Mouse (Mus musculus) hindbrain, embryonic 16.5 days (tissue): Measurements from ENCODE around the gene Sox15. TPM values are rescaled to one million over a fixed set of nuclear protein-coding genes. Genes with fewer than 3 reads are reported as not detected.

Experiments used
- ATAC-seq: fragments of 200-750 bp; cut with Nextera tagmentation; 2 replicates; pipeline ENCODE4 v1.8.0; 2017; ENCODE audit warnings: moderate TSS enrichment, moderate library complexity
- H3K27ac ChIP-seq: fragments of 300-500 bp; sonication (generic); 2 replicates; pipeline ENCODE4 v1.5.1; 2014; ENCODE audit warnings: low read depth, mild to moderate bottlenecking, control low read depth, low read length, moderate library complexity
- H3K27me3 ChIP-seq: fragments of 300-500 bp; sonication (generic); replicated peaks from 2 replicates; pipeline ENCODE4 v1.6.1; 2014; ENCODE audit warnings: low read length; ENCODE audit not compliant: control insufficient read depth, insufficient read depth
- H3K36me3 ChIP-seq: fragments of 300-500 bp; sonication (generic); 2 replicates; pipeline ENCODE4 v1.6.1; 2014; ENCODE audit warnings: mild to moderate bottlenecking, low read length, moderate library complexity, mixed read lengths; ENCODE audit not compliant: control insufficient read depth, insufficient read depth
- H3K4me1 ChIP-seq: fragments of 300-500 bp; sonication (generic); 2 replicates; pipeline ENCODE4 v1.6.1; 2014; ENCODE audit warnings: low read depth, low read length; ENCODE audit not compliant: control insufficient read depth, insufficient read depth
- H3K4me2 ChIP-seq: fragments of 300-500 bp; sonication (generic); 2 replicates; pipeline ENCODE4 v1.6.1; 2014; ENCODE audit warnings: mild to moderate bottlenecking, low read length, control low read depth, moderate library complexity
- H3K4me3 ChIP-seq: fragments of 300-500 bp; sonication (generic); 2 replicates; pipeline ENCODE4 v1.5.1; 2014; ENCODE audit warnings: mild to moderate bottlenecking, low read length, control low read depth, moderate library complexity
- H3K9ac ChIP-seq: fragments of 300-500 bp; sonication (generic); 2 replicates; pipeline ENCODE4 v1.6.1; 2014; ENCODE audit warnings: low read depth, mild to moderate bottlenecking, control low read depth, low read length, moderate library complexity
- H3K9me3 ChIP-seq: fragments of 300-500 bp; sonication (generic); 2 replicates; pipeline ENCODE4 v1.6.1; 2014; ENCODE audit warnings: mild to moderate bottlenecking, low read length, moderate library complexity; ENCODE audit not compliant: control insufficient read depth
- WGBS: fragments of 180-500 bp; shearing (Covaris S2); extraction: QIAGEN DNeasy Blood & Tissue Kit; methylation state at CpG from one replicate; pipeline ENCODE4 v1.1.7; 2014; 5-methylcytosine and 5-hydroxymethylcytosine counted together
- polyA plus RNA-seq: library from polyadenylated mRNA; unstranded; fragments of >200 nt; fragmentation: Nextera tagmentation; extraction: Ambion mirVana; gene quantifications from 2 replicates; pipeline ENCODE4 v1.2.1, GENCODE M21; 2015

Sox15 gene
- polyA plus RNA-seq, 1 experiment from 2014 or later: not detected

GRCm38 (mm10) chr11:69665961-69666664 lies 11.0 kb downstream of the Sox15 start, which contains the start of gene Cd68:
TSS of gene Cd68 (minus strand) at chr11:69666153.
- 40% methylated on average over 7 of the region's 7 CpGs for WGBS
- no peak for ATAC-seq
- peaks cover 28% of the 10 kb centered on the region for H3K4me1 ChIP-seq
- no peak within 1 kb of the TSS for H3K4me2 ChIP-seq
- H3K27me3 ChIP-seq: no peaks in the 10 kb centered on the region
- H3K9ac ChIP-seq: no peak within 1 kb of the TSS
- peaks cover 35% of the 10 kb centered on the region for H3K36me3 ChIP-seq
- H3K9me3 ChIP-seq: no peaks in the 10 kb centered on the region
- H3K27ac ChIP-seq: no peak within 1 kb of the TSS
- H3K4me3 ChIP-seq: no peak within 1 kb of the TSS

- WGBS: 86% methylated on average over 3 of the region's 3 CpGs
Observed at GRCm38 (mm10) chr11:69666665-69667005, 11.5 kb downstream of the Sox15 start.

GRCm38 (mm10) chr11:69670786-69671725 lies 15.9 kb downstream of the Sox15 start:
- peaks cover 22% of the 10 kb centered on the region for H3K4me1 ChIP-seq
- peak overlapping the region; percentile 98 for H3K4me3 ChIP-seq
- H3K27me3 ChIP-seq: no peaks in the 10 kb centered on the region
- peak overlapping the region; percentile 97 for H3K4me2 ChIP-seq
- peak overlapping the region; percentile 98 for H3K27ac ChIP-seq
- under 1% methylated on average over 59 of the region's 61 CpGs for WGBS
- H3K9me3 ChIP-seq: no peaks in the 10 kb centered on the region
- H3K36me3 ChIP-seq: peaks cover 41% of the 10 kb centered on the region
- peak; percentile 77 for ATAC-seq
- peak overlapping the region; percentile 98 for H3K9ac ChIP-seq

More at GRCm38 (mm10) chr11:69666665-69667005, 11.5 kb downstream of the Sox15 start:
- Histone ChIP-seq H3K9me3 (no peaks in the 10 kb centered on the region), H3K4me3 (no peak overlapping the region), H3K36me3 (peaks cover 35% of the 10 kb centered on the region), H3K9ac (no peak overlapping the region), H3K27me3 (no peaks in the 10 kb centered on the region), H3K4me1 (peaks cover 24% of the 10 kb centered on the region), H3K4me2 (no peak overlapping the region), H3K27ac (no peak overlapping the region)
- no peak for ATAC-seq

GRCm38 (mm10) chr11:69671726-69672124 lies 16.6 kb downstream of the Sox15 start:
- H3K36me3 ChIP-seq: peaks cover 34% of the 10 kb centered on the region
- ATAC-seq: peak; percentile 7; the same call in 1 of the 2 replicates
- peaks cover 22% of the 10 kb centered on the region for H3K4me1 ChIP-seq
- H3K9me3 ChIP-seq: no peaks in the 10 kb centered on the region
- 0% methylated on average over 35 of the region's 43 CpGs for WGBS
- peak overlapping the region; percentile 98 for H3K27ac ChIP-seq
- H3K27me3 ChIP-seq: no peaks in the 10 kb centered on the region
- peak overlapping the region; percentile 97 for H3K4me2 ChIP-seq
- peak overlapping the region; percentile 98 for H3K4me3 ChIP-seq
- peak overlapping the region; percentile 98 for H3K9ac ChIP-seq

- Histone ChIP-seq H3K4me2 (peak within 1 kb of the TSS; percentile 97), H3K36me3 (peaks cover 36% of the 10 kb centered on the region), H3K27me3 (no peaks in the 10 kb centered on the region), H3K4me1 (peaks cover 22% of the 10 kb centered on the region), H3K9ac (peak within 1 kb of the TSS; percentile 98), H3K4me3 (peak within 1 kb of the TSS; percentile 98), H3K27ac (peak within 1 kb of the TSS; percentile 98), H3K9me3 (no peaks in the 10 kb centered on the region)
- under 1% methylated on average over 31 of the region's 36 CpGs for WGBS
- ATAC-seq: peak; percentile 97
Observed at GRCm38 (mm10) chr11:69672211-69672706, 17.1 kb downstream of the Sox15 start, which contains the start of gene Eif4a1. TSS of gene Eif4a1 (minus strand) at chr11:69672423.

GRCm38 (mm10) chr11:69679144-69679543 lies 24.0 kb downstream of the Sox15 start:
- peaks cover 23% of the 10 kb centered on the region for H3K36me3 ChIP-seq
- H3K4me1 ChIP-seq: peaks cover 25% of the 10 kb centered on the region

GRCm38 (mm10) chr11:69680136-69680855 lies 25.2 kb downstream of the Sox15 start:
- Histone ChIP-seq H3K27me3 (no peaks in the 10 kb centered on the region), H3K4me3 (peak overlapping the region; percentile 65), H3K4me1 (peaks cover 27% of the 10 kb centered on the region), H3K4me2 (peak overlapping the region; percentile 87), H3K27ac (no peak overlapping the region), H3K9ac (no peak overlapping the region), H3K36me3 (peaks cover 15% of the 10 kb centered on the region), H3K9me3 (no peaks in the 10 kb centered on the region)
- ATAC-seq: no peak
- whole genome bisulfite sequencing: 91% methylated on average over 30 of the region's 30 CpGs

More at GRCm38 (mm10) chr11:69679144-69679543, 24.0 kb downstream of the Sox15 start:
- Histone ChIP-seq H3K4me3 (no peak overlapping the region), H3K27me3 (no peaks in the 10 kb centered on the region), H3K9me3 (no peaks in the 10 kb centered on the region), H3K27ac (no peak overlapping the region), H3K9ac (no peak overlapping the region), H3K4me2 (no peak overlapping the region)
- WGBS: 94% methylated on average over 2 of the region's 2 CpGs
- no peak for ATAC-seq

- ATAC-seq: peak; percentile 97
- Histone ChIP-seq H3K4me1 (peaks cover 34% of the 10 kb centered on the region), H3K4me2 (peak within 1 kb of the TSS; percentile 87), H3K27ac (peak within 1 kb of the TSS; percentile 92), H3K9ac (peak within 1 kb of the TSS; percentile 81), H3K36me3 (peaks cover 11% of the 10 kb centered on the region), H3K9me3 (no peaks in the 10 kb centered on the region), H3K27me3 (no peaks in the 10 kb centered on the region), H3K4me3 (peak within 1 kb of the TSS; percentile 65)
- WGBS: under 1% methylated on average over 62 of the region's 80 CpGs
Observed at GRCm38 (mm10) chr11:69681314-69682208, 26.4 kb downstream of the Sox15 start, which contains the start of gene Senp3. TSS of gene Senp3 (minus strand) at chr11:69682084.
